Mouse (Mus musculus): ENCODE measurements at regions not wholly inside any gene's neighbourhood (a gene's known extent, or its start where the extent isn't known, plus 50 kb on each side); places are given as distances from the start of the nearest gene placed in this dataset.

- DNase-seq (ENCODE audit: low read depth, low spot score) = no peak
- Histone ChIP-seq H3K4me3 (ENCODE audit: control insufficient read depth in 1 of 2, insufficient read depth in 1 of 2, low read depth in 2 of 2, low read length in 2 of 2) (no peak overlapping the region), H3K27me3 (ENCODE audit: control insufficient read depth in 1 of 2, insufficient read depth in 2 of 2, low read length in 2 of 2) (peaks cover 0 to 5% of the 10 kb centered on the region in 2 experiments; a peak in 1 of 4 replicates), H3K9me3 (replicated peaks; ENCODE audit: insufficient read depth, low read length) (no peaks in the 10 kb centered on the region), H3K27ac (ENCODE audit: control insufficient read depth, low read depth, low read length) (no peak overlapping the region), H3K9ac (ENCODE audit: control insufficient read depth, low read depth, low read length, poor library complexity, severe bottlenecking) (no peak overlapping the region), H3K36me3 (ENCODE audit: control insufficient read depth in 1 of 2, insufficient read depth in 2 of 2, low read length in 2 of 2) (no peaks in the 10 kb centered on the region), H3K79me2 (ENCODE audit: control insufficient read depth, insufficient read depth, low read length, poor library complexity) (no peaks in the 10 kb centered on the region), H3K4me1 (ENCODE audit: control insufficient read depth in 1 of 2, insufficient read depth in 2 of 2, low read length in 2 of 2) (no peaks in the 10 kb centered on the region)
- TF ChIP-seq CHD1 (IDR thresholded peaks at IDR 0.05; ENCODE audit: low read depth, low read length) = no peak
- TF ChIP-seq BHLHE40 (IDR thresholded peaks at IDR 0.05; ENCODE audit: borderline replicate concordance, low read depth, low read length) = no peak
- no peak for TF ChIP-seq USF1 (IDR thresholded peaks at IDR 0.05; ENCODE audit: low read depth, low read length)
- TF ChIP-seq CHD2 (IDR thresholded peaks at IDR 0.05; ENCODE audit: low read length) = no peak
- TF ChIP-seq EP300 (IDR thresholded peaks at IDR 0.05; ENCODE audit: low read depth in 1 of 2, low read length in 2 of 2) = no peak
- TF ChIP-seq JUND (IDR thresholded peaks at IDR 0.05; ENCODE audit: low read depth, low read length) = no peak
- no peak for TF ChIP-seq ELF1 (IDR thresholded peaks at IDR 0.05; ENCODE audit: low read depth, low read length)
- TF ChIP-seq SMC3 (IDR thresholded peaks at IDR 0.05; ENCODE audit: low read depth, low read length) = no peak
- TF ChIP-seq RCOR1 (IDR thresholded peaks at IDR 0.05; ENCODE audit: low read depth, low read length) = no peak
- TF ChIP-seq TBP (IDR thresholded peaks at IDR 0.05; ENCODE audit: low read depth, low read length) = no peak
- no peak for TF ChIP-seq NRF1 (IDR thresholded peaks at IDR 0.05; ENCODE audit: insufficient read depth, low read depth, low read length, poor library complexity, severe bottlenecking)
Observed at GRCm38 (mm10) chr14:114832987-114833386, 259.0 kb upstream of the Gpc5 start.

DNA sequence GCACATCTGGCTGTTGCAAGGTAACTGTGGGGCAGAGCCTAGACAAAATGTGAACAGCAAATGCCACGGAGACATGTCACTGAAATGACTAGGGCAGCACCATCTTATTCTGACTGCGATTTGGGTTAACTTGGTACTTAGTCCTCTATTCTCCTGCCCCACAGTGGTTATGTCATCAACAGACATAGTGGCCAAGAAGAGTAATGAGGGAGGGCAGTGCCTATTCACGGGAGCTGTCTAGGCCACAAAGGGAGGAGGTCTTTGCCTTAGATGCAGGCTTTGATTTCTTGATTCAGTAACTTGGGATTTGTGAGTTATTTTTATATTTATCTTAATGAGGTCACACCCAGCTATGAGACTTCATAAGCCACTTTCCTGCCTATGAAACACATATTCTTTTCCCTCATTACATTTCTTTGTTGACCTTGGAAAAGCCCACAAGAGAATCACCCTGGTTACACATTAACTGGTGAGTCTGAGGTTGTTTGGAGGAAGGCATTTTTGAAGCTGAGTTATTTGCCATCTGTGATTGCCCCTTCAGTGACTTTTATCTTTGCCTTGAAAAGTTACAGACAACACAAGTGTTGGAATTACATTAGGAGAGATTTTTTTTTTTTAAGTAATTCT, 255.2 kb upstream of the Gpc5 start:
- no peak overlapping the region for H3K27ac ChIP-seq (ENCODE audit: control insufficient read depth, low read depth, low read length)
- no peak for DNase-seq (ENCODE audit: low read depth, low spot score)
- no peaks in the 10 kb centered on the region for H3K36me3 ChIP-seq (ENCODE audit: control insufficient read depth in 1 of 2, insufficient read depth in 2 of 2, low read length in 2 of 2)
- TF ChIP-seq MAFK (IDR thresholded peaks at IDR 0.05; ENCODE audit: borderline replicate concordance, low read depth, low read length) = no peak
- TF ChIP-seq RCOR1 (IDR thresholded peaks at IDR 0.05; ENCODE audit: low read depth, low read length) = no peak
- no peak for TF ChIP-seq SMC3 (IDR thresholded peaks at IDR 0.05; ENCODE audit: low read depth, low read length)
- no peak for TF ChIP-seq BHLHE40 (IDR thresholded peaks at IDR 0.05; ENCODE audit: borderline replicate concordance, low read depth, low read length)
- TF ChIP-seq ELF1 (IDR thresholded peaks at IDR 0.05; ENCODE audit: low read depth, low read length) = no peak
- no peak for TF ChIP-seq TAL1 (IDR thresholded peaks at IDR 0.05; ENCODE audit: low read length)
- TF ChIP-seq KAT2A (conservative IDR thresholded peaks at IDR 0.05; ENCODE audit: low read depth, low read length) = no peak
- no peak for TF ChIP-seq MYB (IDR thresholded peaks at IDR 0.05; ENCODE audit: low read depth, low read length)
- no peak for TF ChIP-seq ZMIZ1 (IDR thresholded peaks at IDR 0.05; ENCODE audit: low read depth, low read length)
- no peak for TF ChIP-seq ZNF384 (IDR thresholded peaks at IDR 0.05; ENCODE audit: low read depth, low read length)
- H3K79me2 ChIP-seq (ENCODE audit: control insufficient read depth, insufficient read depth, low read length, poor library complexity) = no peaks in the 10 kb centered on the region
- no peaks in the 10 kb centered on the region for H3K9me3 ChIP-seq (replicated peaks; ENCODE audit: insufficient read depth, low read length)
- H3K27me3 ChIP-seq (ENCODE audit: control insufficient read depth in 1 of 2, insufficient read depth in 2 of 2, low read length in 2 of 2) = peaks cover 0 to 3% of the 10 kb centered on the region in 2 experiments; a peak in 1 of 4 replicates
- no peaks in the 10 kb centered on the region for H3K4me1 ChIP-seq (ENCODE audit: control insufficient read depth in 1 of 2, insufficient read depth in 2 of 2, low read length in 2 of 2)
- H3K4me3 ChIP-seq (ENCODE audit: control insufficient read depth in 1 of 2, insufficient read depth in 1 of 2, low read depth in 2 of 2, low read length in 2 of 2) = no peak overlapping the region
- H3K9ac ChIP-seq (ENCODE audit: control insufficient read depth, low read depth, low read length, poor library complexity, severe bottlenecking) = no peak overlapping the region
